Mouse (Mus musculus) splenic B cell, adult 2 months (primary cell): ENCODE results near the gene Limk2.

Experiments used
- DNase-seq: peaks from one replicate; pipeline ENCODE4 v3.0.0-alpha.2; 2011; ENCODE audit warnings: low read depth, low spot score
- H3K27me3 ChIP-seq: 2 replicates; pipeline ENCODE4 v1.6.1; 2012; ENCODE audit warnings: mild to moderate bottlenecking, low read length, moderate library complexity, mixed read lengths; ENCODE audit not compliant: control insufficient read depth, poor library complexity, insufficient read depth, severe bottlenecking
- H3K36me3 ChIP-seq: 2 replicates; pipeline ENCODE4 v1.6.1; 2012; ENCODE audit warnings: mild to moderate bottlenecking, low read length, moderate library complexity, mixed read lengths; ENCODE audit not compliant: control insufficient read depth, poor library complexity, insufficient read depth, severe bottlenecking

Gene Limk2

GRCm38 (mm10) chr11:3394520-3394919 is 14.5 kb downstream of the Limk2 start:
- H3K27me3 ChIP-seq, result no peaks in the 10 kb centered on the region
- no peak for DNase-seq
- H3K36me3 ChIP-seq, result peaks cover 2% of the 10 kb centered on the region; the same call in 1 of the 2 replicates

- Histone ChIP-seq H3K36me3 (peaks cover 2% of the 10 kb centered on the region; the same call in 1 of the 2 replicates), H3K27me3 (no peaks in the 10 kb centered on the region)
- DNase-seq, result no peak
Observed at GRCm38 (mm10) chr11:3392526-3392925, 16.5 kb downstream of the Limk2 start.

GRCm38 (mm10) chr11:3390789-3391188 is 18.2 kb downstream of the Limk2 start:
- no peak for DNase-seq
- peaks cover 2% of the 10 kb centered on the region; the same call in 1 of the 2 replicates for H3K36me3 ChIP-seq
- no peaks in the 10 kb centered on the region for H3K27me3 ChIP-seq

GRCm38 (mm10) chr11:3389996-3390395 is 19.0 kb downstream of the Limk2 start:
- H3K36me3 ChIP-seq, result peaks cover 2% of the 10 kb centered on the region; the same call in 1 of the 2 replicates
- no peak for DNase-seq
- H3K27me3 ChIP-seq, result no peaks in the 10 kb centered on the region

- Histone ChIP-seq H3K36me3 (peaks cover 2% of the 10 kb centered on the region; the same call in 1 of the 2 replicates), H3K27me3 (no peaks in the 10 kb centered on the region)
- no peak for DNase-seq
Observed at GRCm38 (mm10) chr11:3387482-3388196, 21.4 kb downstream of the Limk2 start.

GRCm38 (mm10) chr11:3386941-3387368 is 22.0 kb downstream of the Limk2 start:
- Histone ChIP-seq H3K36me3 (peaks cover 2% of the 10 kb centered on the region; the same call in 1 of the 2 replicates), H3K27me3 (no peaks in the 10 kb centered on the region)
- DNase-seq, result peak; percentile 81

GRCm38 (mm10) chr11:3382602-3383594 is 26.1 kb downstream of the Limk2 start:
- no peaks in the 10 kb centered on the region for H3K27me3 ChIP-seq
- peak; percentile 38 for DNase-seq
- no peaks in the 10 kb centered on the region; the same call in 1 of the 2 replicates for H3K36me3 ChIP-seq

GRCm38 (mm10) chr11:3381148-3381814 is 27.7 kb downstream of the Limk2 start:
- no peaks in the 10 kb centered on the region; the same call in 1 of the 2 replicates for H3K36me3 ChIP-seq
- no peaks in the 10 kb centered on the region for H3K27me3 ChIP-seq
- DNase-seq, result no peak

- Histone ChIP-seq H3K27me3 (no peaks in the 10 kb centered on the region), H3K36me3 (no peaks in the 10 kb centered on the region; the same call in 1 of the 2 replicates)
- no peak for DNase-seq
Observed at GRCm38 (mm10) chr11:3379427-3379826, 29.6 kb downstream of the Limk2 start.

GRCm38 (mm10) chr11:3374741-3375140 is 34.2 kb downstream of the Limk2 start:
- no peaks in the 10 kb centered on the region for H3K36me3 ChIP-seq
- no peak for DNase-seq
- no peaks in the 10 kb centered on the region for H3K27me3 ChIP-seq

GRCm38 (mm10) chr11:3374293-3374645 is 34.7 kb downstream of the Limk2 start:
- Histone ChIP-seq H3K36me3 (no peaks in the 10 kb centered on the region), H3K27me3 (no peaks in the 10 kb centered on the region)
- no peak for DNase-seq

- no peak for DNase-seq
- no peaks in the 10 kb centered on the region for H3K27me3 ChIP-seq
- no peaks in the 10 kb centered on the region for H3K36me3 ChIP-seq
Observed at GRCm38 (mm10) chr11:3373591-3374292, 35.2 kb downstream of the Limk2 start.

GRCm38 (mm10) chr11:3371599-3372295 is 37.2 kb downstream of the Limk2 start:
- Histone ChIP-seq H3K27me3 (no peaks in the 10 kb centered on the region), H3K36me3 (no peaks in the 10 kb centered on the region)
- no peak for DNase-seq
